Mouse (Mus musculus) kidney, embryonic 14.5 days (tissue): Measurements from ENCODE around the gene Mmp21. TPM values are rescaled to one million over a fixed set of nuclear protein-coding genes. Genes with fewer than 3 reads are reported as not detected.
A peak's percentile ranks its signal among the peaks of the same experiment; 100 is the strongest.

ENCODE experiments used
- ATAC-seq: fragments of 200-750 bp; cut with Nextera tagmentation; 2 replicates; pipeline ENCODE4 v1.8.0; 2017; ENCODE audit warnings: moderate number of reproducible peaks, mild to moderate bottlenecking, moderate TSS enrichment, moderate library complexity; ENCODE audit not compliant: low FRiP score, low TSS enrichment
- H3K27ac ChIP-seq: fragments of 300-500 bp; sonication (generic); 2 replicates; pipeline ENCODE4 v1.5.1; 2014; ENCODE audit warnings: low read depth, mild to moderate bottlenecking, low read length, moderate library complexity, mixed read lengths
- H3K27me3 ChIP-seq: fragments of 300-500 bp; sonication (generic); 2 replicates; pipeline ENCODE4 v1.6.1; 2014; ENCODE audit warnings: mild to moderate bottlenecking, low read length; ENCODE audit not compliant: control insufficient read depth, insufficient read depth
- H3K36me3 ChIP-seq: fragments of 300-500 bp; sonication (generic); 2 replicates; pipeline ENCODE4 v1.6.1; 2014; ENCODE audit warnings: low read length, mixed read lengths; ENCODE audit not compliant: control insufficient read depth, insufficient read depth
- H3K4me1 ChIP-seq: fragments of 300-500 bp; sonication (generic); 2 replicates; pipeline ENCODE4 v1.6.1; 2014; ENCODE audit warnings: low read length, mixed read lengths; ENCODE audit not compliant: control insufficient read depth, insufficient read depth
- H3K4me2 ChIP-seq: fragments of 300-500 bp; sonication (generic); replicated peaks from 2 replicates; pipeline ENCODE4 v1.6.1; 2014; ENCODE audit warnings: low read depth, mild to moderate bottlenecking, low read length
- H3K4me3 ChIP-seq: fragments of 300-500 bp; sonication (generic); 2 replicates; pipeline ENCODE4 v1.5.1; 2014; ENCODE audit warnings: mild to moderate bottlenecking, low read length
- H3K9ac ChIP-seq: fragments of 300-500 bp; sonication (generic); 2 replicates; pipeline ENCODE4 v1.6.1; 2014; ENCODE audit warnings: low read depth, mild to moderate bottlenecking, low read length, moderate library complexity
- H3K9me3 ChIP-seq: fragments of 300-500 bp; sonication (generic); 2 replicates; pipeline ENCODE4 v1.6.1; 2016; ENCODE audit warnings: low read length; ENCODE audit not compliant: control insufficient read depth
- whole genome bisulfite sequencing: fragments of 180-500 bp; shearing (Covaris S2); extraction: QIAGEN DNeasy Blood & Tissue Kit; methylation state at CpG from one replicate; pipeline ENCODE4 v1.1.7; 2014; 5-methylcytosine and 5-hydroxymethylcytosine counted together
- polyA plus RNA-seq: library from polyadenylated mRNA; unstranded; fragments of >200 nt; fragmentation: Nextera tagmentation; extraction: Ambion mirVana; gene quantifications from 2 replicates; pipeline ENCODE4 v1.2.1, GENCODE M21; 2014

The Mmp21 gene
- polyA plus RNA-seq, 1 experiment from 2014 or later: not detected

DNA sequence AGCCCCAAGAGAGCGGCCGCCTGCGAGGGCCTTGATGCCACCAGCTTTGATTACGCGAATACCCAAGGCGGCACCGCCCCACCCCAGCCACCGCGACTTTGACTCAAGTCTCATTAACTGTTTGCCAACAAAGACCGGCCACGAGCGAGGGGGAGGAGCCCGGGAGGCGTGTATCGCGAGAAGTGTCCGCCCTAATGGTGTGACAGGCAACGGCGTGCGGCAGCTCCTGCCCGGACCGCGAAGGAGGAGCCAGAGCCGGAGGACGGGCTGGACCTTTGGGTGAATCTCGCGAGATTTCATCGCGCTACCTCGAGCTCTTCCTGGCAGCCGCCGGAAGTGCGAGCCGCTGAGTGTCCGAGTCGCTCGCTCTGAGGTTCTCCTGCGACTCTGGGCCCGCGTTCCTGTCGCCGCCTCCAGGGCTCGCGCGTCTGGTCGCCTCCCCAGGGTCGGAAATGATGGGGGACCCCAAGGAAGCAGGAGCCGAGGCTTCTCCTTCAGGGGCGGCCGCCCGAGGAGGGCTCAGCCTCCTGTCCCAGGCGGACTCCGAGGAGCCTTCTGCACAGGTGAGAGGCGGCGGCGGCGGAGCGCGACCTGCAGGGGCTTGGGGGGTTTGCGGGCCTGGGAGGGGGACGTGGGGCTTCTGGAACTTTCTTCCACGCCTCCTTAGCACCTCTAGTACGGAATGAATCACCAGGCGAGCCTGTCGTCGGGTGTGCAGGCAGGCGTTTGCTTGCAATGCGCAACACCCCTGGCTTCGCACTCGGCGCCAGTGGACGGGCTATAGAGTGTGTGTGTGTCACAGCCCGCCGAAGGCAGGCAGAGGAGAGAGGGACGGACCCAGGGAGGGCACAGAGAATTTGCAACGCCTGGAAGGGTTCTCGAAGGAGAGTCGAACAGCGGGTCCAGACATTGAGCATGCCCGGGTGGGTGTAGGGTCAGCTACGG is 42.2 kb downstream of the Mmp21 start, which contains the start of gene Edrf1:
Gene Edrf1 (plus strand): TSS at position 183 of the 945 bp plus-strand sequence.
- Histone ChIP-seq H3K4me1 (peaks cover 4% of the 10 kb centered on the region), H3K27ac (peak within 1 kb of the TSS; percentile 89), H3K9ac (peak within 1 kb of the TSS; percentile 86), H3K27me3 (no peaks in the 10 kb centered on the region), H3K4me2 (peak within 1 kb of the TSS; percentile 80), H3K36me3 (peaks cover 34% of the 10 kb centered on the region), H3K9me3 (no peaks in the 10 kb centered on the region), H3K4me3 (peak within 1 kb of the TSS; percentile 94)
- peak; percentile 98 for ATAC-seq
- WGBS: under 1% methylated on average over 81 of the region's 81 CpGs

DNA sequence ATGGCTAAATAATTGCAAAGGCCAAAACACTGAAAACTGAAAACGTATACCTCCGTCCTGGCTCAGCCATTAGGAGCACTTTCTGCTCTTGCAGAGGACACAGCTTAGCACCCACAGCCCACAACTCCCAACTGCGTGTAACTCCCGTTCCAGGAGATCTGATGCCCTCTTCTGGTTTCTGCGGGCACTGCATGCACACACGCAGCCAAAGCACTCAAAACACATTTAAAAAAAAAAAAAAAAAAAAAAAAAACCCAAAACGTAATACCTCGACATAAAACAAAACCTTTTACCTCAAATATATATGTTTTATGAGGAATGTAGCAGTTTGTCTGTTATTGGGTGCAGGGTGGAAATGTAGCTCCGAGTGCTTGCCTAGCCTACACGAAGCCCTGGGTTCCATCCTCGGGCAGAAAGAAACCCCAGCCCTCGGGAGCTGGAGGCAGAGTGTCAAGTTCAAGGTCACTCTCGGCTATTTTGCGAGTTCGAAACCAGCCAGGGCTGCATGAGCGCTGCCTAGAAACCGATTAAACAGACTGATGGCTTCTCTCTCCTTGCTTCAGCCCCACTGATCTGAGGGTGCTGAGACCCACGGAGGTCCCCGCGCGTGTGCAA is 43.0 kb downstream of the Mmp21 start:
- Histone ChIP-seq H3K4me1 (peaks cover 4% of the 10 kb centered on the region), H3K4me2 (peak overlapping the region; percentile 77), H3K9me3 (no peaks in the 10 kb centered on the region), H3K36me3 (peaks cover 26% of the 10 kb centered on the region), H3K9ac (peak overlapping the region; percentile 75), H3K27ac (peak overlapping the region; percentile 89), H3K27me3 (no peaks in the 10 kb centered on the region), H3K4me3 (peak overlapping the region; percentile 94)
- WGBS: 3% methylated on average over 21 of the region's 21 CpGs
- peak; percentile 34 for ATAC-seq

DNA sequence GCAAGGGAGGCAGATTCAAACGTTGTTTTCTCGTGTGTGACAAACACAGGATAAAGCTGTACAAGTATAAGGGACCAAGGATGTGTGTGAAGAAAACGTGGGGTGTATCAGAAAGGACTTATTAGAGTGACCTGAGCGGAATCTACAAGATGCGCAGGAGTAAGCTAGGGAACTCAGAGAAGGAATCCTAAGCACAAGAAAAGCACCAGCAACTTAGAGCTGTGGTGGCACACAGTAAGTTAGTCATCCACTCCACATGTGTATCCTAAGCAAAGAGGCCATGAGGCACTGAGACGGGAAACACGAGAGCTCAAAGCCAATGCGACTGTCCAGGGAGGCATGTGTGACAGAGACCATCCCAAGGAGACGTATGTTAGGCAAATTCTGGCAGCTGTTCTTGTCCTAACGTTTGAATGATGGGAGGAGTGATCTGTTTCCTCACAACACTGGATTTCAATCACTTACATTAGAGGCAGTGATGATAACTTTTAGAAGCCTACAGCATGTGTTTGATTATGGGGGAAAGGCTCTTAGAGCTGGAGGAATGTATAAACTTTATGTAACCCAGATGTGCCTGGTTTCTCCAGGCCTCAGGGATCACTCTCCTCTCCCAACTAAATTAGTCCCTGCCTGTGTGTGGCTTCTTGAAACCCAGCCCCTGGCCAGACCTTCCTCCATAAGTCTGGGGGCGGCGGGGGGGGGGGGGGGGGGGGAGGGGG is 44.8 kb downstream of the Mmp21 start:
- peaks cover 4% of the 10 kb centered on the region for H3K4me1 ChIP-seq
- H3K36me3 ChIP-seq: peaks cover 12% of the 10 kb centered on the region; the same call in 1 of the 2 replicates
- H3K9ac ChIP-seq: no peak overlapping the region
- H3K27me3 ChIP-seq: no peaks in the 10 kb centered on the region
- H3K4me2 ChIP-seq: no peak overlapping the region
- no peaks in the 10 kb centered on the region for H3K9me3 ChIP-seq
- no peak overlapping the region for H3K27ac ChIP-seq
- no peak for ATAC-seq
- 48% methylated on average over 10 of the region's 12 CpGs for WGBS
- H3K4me3 ChIP-seq: no peak overlapping the region

GRCm38 (mm10) chr7:133632476-133632875 is 47.4 kb downstream of the Mmp21 start:
- H3K36me3 ChIP-seq: no peaks in the 10 kb centered on the region
- no peaks in the 10 kb centered on the region for H3K4me1 ChIP-seq
- no peak overlapping the region for H3K4me3 ChIP-seq
- no peaks in the 10 kb centered on the region for H3K27me3 ChIP-seq
- no peak overlapping the region for H3K4me2 ChIP-seq
- H3K9ac ChIP-seq: no peak overlapping the region
- WGBS: 27% methylated on average over 2 of the region's 2 CpGs
- no peak overlapping the region for H3K27ac ChIP-seq
- H3K9me3 ChIP-seq: no peaks in the 10 kb centered on the region
- no peak for ATAC-seq

GRCm38 (mm10) chr7:133630821-133631220 is 49.0 kb downstream of the Mmp21 start:
- Histone ChIP-seq H3K9me3 (no peaks in the 10 kb centered on the region), H3K36me3 (no peaks in the 10 kb centered on the region), H3K27me3 (no peaks in the 10 kb centered on the region), H3K4me1 (no peaks in the 10 kb centered on the region), H3K9ac (no peak overlapping the region), H3K4me2 (no peak overlapping the region), H3K4me3 (no peak overlapping the region), H3K27ac (no peak overlapping the region)
- no peak for ATAC-seq
- 82% methylated on average over 5 of the region's 5 CpGs for WGBS

- no peak overlapping the region for H3K4me3 ChIP-seq
- H3K9ac ChIP-seq: no peak overlapping the region
- H3K27me3 ChIP-seq: no peaks in the 10 kb centered on the region
- WGBS: 64% methylated on average over 14 of the region's 14 CpGs
- no peak overlapping the region for H3K4me2 ChIP-seq
- ATAC-seq: no peak
- no peaks in the 10 kb centered on the region for H3K9me3 ChIP-seq
- H3K27ac ChIP-seq: no peak overlapping the region
- no peaks in the 10 kb centered on the region for H3K4me1 ChIP-seq
- H3K36me3 ChIP-seq: no peaks in the 10 kb centered on the region
These were observed 52.5 kb downstream of the Mmp21 start for GRCm38 (mm10) chr7:133627184-133627936.

Other genes with a start within 250 kb of the Mmp21 start
- not detected in 2 replicates for gene Tex36, start 77.9 kb downstream of the Mmp21 start, polyA plus RNA-seq
- gene Edrf1, start 42.5 kb downstream of the Mmp21 start, polyA plus RNA-seq: 14.3 and 26.9 TPM in 2 replicates
- gene Bccip, start 29.3 kb upstream of the Mmp21 start, polyA plus RNA-seq: 202 and 213 TPM in 2 replicates
- gene Uros, start 30.0 kb upstream of the Mmp21 start, polyA plus RNA-seq: 28.4 and 31.4 TPM in 2 replicates
- gene Fank1, start 96.8 kb upstream of the Mmp21 start, polyA plus RNA-seq: 0.24 TPM in 1 of 2 replicates, not detected in the other
- 13.6 and 19.9 TPM in 2 replicates for gene Dhx32, start 102.7 kb upstream of the Mmp21 start, polyA plus RNA-seq